9 mouse cellular contexts compared by ENCODE assay signal in genomic region chr10:107922750-107923149, GRCm38 (mm10). TPM values are rescaled to one million over a fixed set of nuclear protein-coding genes. Genes with fewer than 3 reads are reported as not detected.
DNase-seq lines count a peak whose midpoint lies in the region; ATAC-seq and TF ChIP-seq lines count a peak whose summit lies in the region.
"Had no signal": no experiment of that assay in that cellular context is flagged by ENCODE, and none has a peak within 500 bp of the region (broad histone marks: within the 10 kb centered on the region; RNA-seq: fewer than 3 reads in every experiment).

No protein-coding gene starts in this region.

- no peaks in the 10 kb centered on the region for H3K4me1 ChIP-seq in hindbrain, embryonic 11.5 days (replicated peaks; ENCODE audit: control insufficient read depth, insufficient read depth, low read length)
- no peaks in the 10 kb centered on the region for H3K4me1 ChIP-seq in hindbrain, embryonic 10.5 days (replicated peaks)
- H3K4me1 ChIP-seq: midbrain, embryonic 15.5 days had no signal

- 22% methylated on average over 1 of the region's 1 CpGs for WGBS in hindbrain, embryonic 11.5 days
- 23% methylated on average over 1 of the region's 1 CpGs for WGBS in hindbrain, embryonic 10.5 days

- no peaks in the 10 kb centered on the region for H3K27me3 ChIP-seq in hindbrain, embryonic 11.5 days (ENCODE audit: control insufficient read depth, insufficient read depth, low read length)
- H3K27me3 ChIP-seq in hindbrain, embryonic 10.5 days (ENCODE audit: insufficient read depth, poor library complexity, severe bottlenecking), result no peaks in the 10 kb centered on the region
- H3K27me3 ChIP-seq: midbrain, embryonic 15.5 days had no signal

- no peak for ATAC-seq in hindbrain, embryonic 11.5 days (ENCODE audit: low FRiP score)
- ATAC-seq in megakaryocyte-erythroid progenitor cell, adult 5-6 weeks (replicated peaks; ENCODE audit: low FRiP score, low TSS enrichment, poor library complexity, severe bottlenecking), result peak; percentile 82
- ATAC-seq: midbrain, embryonic 15.5 days had no signal

- H3K36me3 ChIP-seq in hindbrain, embryonic 11.5 days (ENCODE audit: control insufficient read depth, insufficient read depth, low read length), result no peaks in the 10 kb centered on the region
- H3K36me3 ChIP-seq in hindbrain, embryonic 10.5 days, result no peaks in the 10 kb centered on the region
- H3K36me3 ChIP-seq: midbrain, embryonic 15.5 days had no signal

- no peak overlapping the region for H3K4me2 ChIP-seq in hindbrain, embryonic 11.5 days (replicated peaks; ENCODE audit: low read depth, low read length)
- H3K4me2 ChIP-seq: midbrain, embryonic 15.5 days had no signal

- H3K27ac ChIP-seq in hindbrain, embryonic 11.5 days (ENCODE audit: low read depth, low read length), result no peak overlapping the region
- H3K27ac ChIP-seq in hindbrain, embryonic 10.5 days, result no peak overlapping the region
- H3K27ac ChIP-seq: midbrain, embryonic 15.5 days had no signal

- TF ChIP-seq CTCF in brain, embryonic 14.5 days (IDR thresholded peaks at IDR 0.05; ENCODE audit: borderline replicate concordance, extremely low read depth, insufficient read depth, insufficient read length), result peak; percentile 47; the same call in 1 of the 2 replicates

- H3K4me3 ChIP-seq in hindbrain, embryonic 11.5 days (ENCODE audit: low read depth, low read length), result no peak overlapping the region
- no peak overlapping the region for H3K4me3 ChIP-seq in hindbrain, embryonic 10.5 days
- H3K4me3 ChIP-seq: midbrain, embryonic 15.5 days had no signal

- H3K9me3 ChIP-seq in hindbrain, embryonic 11.5 days (ENCODE audit: control insufficient read depth, low read length), result no peaks in the 10 kb centered on the region
- H3K9me3 ChIP-seq in hindbrain, embryonic 10.5 days, result no peaks in the 10 kb centered on the region
- H3K9me3 ChIP-seq: midbrain, embryonic 15.5 days had no signal

- peak; percentile 48 for DNase-seq in hindbrain, embryonic 11.5 days (ENCODE audit: low spot score)
- no peak for DNase-seq in hindbrain, embryonic 10.5 days (ENCODE audit: low spot score)
- peak; percentile 47 for DNase-seq in retina, embryonic 14.5 days (ENCODE audit: low spot score)
- DNase-seq in retina, postnatal 1 day, result no peak
- peak; percentile 49 for DNase-seq in brain, embryonic 14.5 days (ENCODE audit: low read depth)
- no peak for DNase-seq in ovary, postnatal 36 days (ENCODE audit: low spot score)
- DNase-seq in urinary bladder, postnatal 10 days (ENCODE audit: low spot score), result no peak

- no peak overlapping the region for H3K9ac ChIP-seq in hindbrain, embryonic 11.5 days (ENCODE audit: low read depth, low read length)
- H3K9ac ChIP-seq: midbrain, embryonic 15.5 days had no signal

- TF ChIP-seq POLR2A in brain, embryonic 14.5 days (IDR thresholded peaks at IDR 0.05; ENCODE audit: borderline replicate concordance, extremely low read depth, insufficient read depth, insufficient read length, poor library complexity, severe bottlenecking), result no peak

RNA-seq across cellular contexts. Expression of gene Otogl, which starts 10.8 kb away (rescaled TPM):
- 0.07 and 0.25 TPM in 2 replicates for polyA plus RNA-seq in hindbrain, embryonic 11.5 days (2014; fragmentation: Nextera tagmentation; extraction: Ambion mirVana)
- 0.04 and 0.12 TPM in 2 replicates for polyA plus RNA-seq in hindbrain, embryonic 10.5 days (2016; fragmentation: Nextera tagmentation; extraction: Ambion mirVana)
- 0.03 and 0.07 TPM in 2 replicates for polyA plus RNA-seq in brain, embryonic 14.5 days (2012; rRNA removed)
- not detected in 2 replicates for total RNA-seq in megakaryocyte-erythroid progenitor cell, adult 5-6 weeks (2014; fragmentation: Nextera tagmentation)
- 0.04 TPM in 1 of 2 replicates, not detected in the other for total RNA-seq in megakaryocyte-erythroid progenitor cell, adult 5-6 weeks (2017)
- polyA plus RNA-seq: midbrain, embryonic 15.5 days had no signal

Comparison
In these comparisons a context has a peak if more than half of its experiments do, and no peak if none do; other contexts are left out.
1. DNase-seq: peak in hindbrain, embryonic 11.5 days (single experiment), retina, embryonic 14.5 days (single experiment) and brain, embryonic 14.5 days (single experiment); none in hindbrain, embryonic 10.5 days (single experiment), retina, postnatal 1 day (single experiment), ovary, postnatal 36 days (single experiment) and urinary bladder, postnatal 10 days (single experiment).